Mouse (Mus musculus): ENCODE data around the gene Carmil1.

The Carmil1 gene

DNA sequence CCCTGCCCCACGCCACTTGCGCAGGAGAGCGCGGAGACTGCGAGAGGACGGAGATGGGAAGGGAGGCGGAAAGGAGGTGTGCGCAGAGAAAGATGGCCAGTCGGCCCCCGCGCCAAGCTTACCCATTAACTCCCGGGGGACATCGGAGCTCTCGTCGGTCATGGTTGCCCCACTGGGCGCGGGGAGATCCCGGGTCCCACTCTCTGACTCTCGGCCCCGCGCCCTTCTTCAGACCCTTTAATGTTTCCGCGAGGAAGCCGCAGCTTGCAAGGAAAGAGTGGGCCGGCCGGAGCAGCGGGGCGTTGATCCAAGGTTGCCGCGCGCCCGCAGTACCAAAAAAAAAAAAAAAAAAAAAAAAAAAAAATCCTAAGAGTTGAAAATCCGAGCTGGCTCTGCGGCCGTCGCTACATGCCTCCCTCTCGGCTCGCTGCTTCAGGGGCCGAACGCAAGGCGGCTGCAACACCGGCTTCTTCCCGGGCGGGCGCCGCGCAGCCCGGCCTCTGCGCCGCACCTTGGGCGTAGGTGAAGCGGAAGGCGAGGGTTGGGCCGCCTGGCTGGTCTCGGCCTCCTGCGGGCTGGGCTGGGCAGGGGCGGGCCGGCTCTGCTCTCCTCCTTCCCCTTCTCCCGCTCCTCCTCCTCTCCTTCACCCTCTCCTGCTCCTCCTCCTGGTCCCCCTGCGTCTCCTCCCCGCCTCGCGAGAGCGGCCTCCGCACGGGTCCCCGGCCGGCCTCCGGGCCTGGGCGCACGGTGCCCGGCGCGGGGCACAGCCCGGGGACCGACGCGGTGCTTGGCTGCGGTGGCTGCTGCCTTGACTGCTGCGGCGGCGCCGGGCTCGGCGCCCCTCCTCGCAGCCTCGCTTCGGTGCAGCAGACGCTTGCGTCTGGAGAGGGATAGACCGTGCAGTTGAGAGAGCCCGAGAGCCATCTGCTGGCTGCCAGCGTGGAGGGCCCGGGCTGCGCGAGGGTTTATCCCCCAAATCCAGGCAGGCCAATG, at the start of gene Carmil1:
TSS of gene Carmil1 (minus strand) at position 357 of the 993 bp plus-strand sequence.
- ATAC-seq (ENCODE audit: insufficient number of reproducible peaks, low FRiP score, low TSS enrichment), result peak; percentile 88

DNA sequence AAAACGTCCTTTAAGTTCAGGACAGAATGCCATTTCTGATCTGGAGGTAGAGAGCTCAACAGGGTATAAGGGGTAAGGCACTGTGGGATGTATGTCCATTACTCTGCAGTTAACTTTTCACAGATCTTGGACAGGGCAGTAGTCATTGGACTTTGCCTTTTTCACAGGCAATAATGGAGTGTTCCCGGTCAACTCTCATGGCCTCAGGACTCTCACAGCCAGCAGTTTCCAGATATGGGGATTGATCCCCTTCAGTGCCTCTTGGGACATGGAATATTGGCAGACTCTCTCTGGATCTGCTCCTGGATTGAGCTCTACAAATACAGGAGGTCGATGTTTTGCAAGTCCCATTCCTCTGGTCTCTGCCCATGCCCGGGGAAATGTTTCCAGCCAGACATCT, 49.5 kb upstream of the Carmil1 start:
- ATAC-seq (ENCODE audit: insufficient number of reproducible peaks, low FRiP score, low TSS enrichment), result no peak

- ATAC-seq (ENCODE audit: insufficient number of reproducible peaks, low FRiP score, low TSS enrichment), result no peak
These were observed 47.6 kb upstream of the Carmil1 start for GRCm38 (mm10) chr13:24328036-24328817.

- no peak for ATAC-seq (ENCODE audit: insufficient number of reproducible peaks, low FRiP score, low TSS enrichment)
These were observed 46.6 kb upstream of the Carmil1 start, which contains the start of gene Cmah for GRCm38 (mm10) chr13:24327201-24327600. TSS of gene Cmah (plus strand) at chr13:24327404.

DNA sequence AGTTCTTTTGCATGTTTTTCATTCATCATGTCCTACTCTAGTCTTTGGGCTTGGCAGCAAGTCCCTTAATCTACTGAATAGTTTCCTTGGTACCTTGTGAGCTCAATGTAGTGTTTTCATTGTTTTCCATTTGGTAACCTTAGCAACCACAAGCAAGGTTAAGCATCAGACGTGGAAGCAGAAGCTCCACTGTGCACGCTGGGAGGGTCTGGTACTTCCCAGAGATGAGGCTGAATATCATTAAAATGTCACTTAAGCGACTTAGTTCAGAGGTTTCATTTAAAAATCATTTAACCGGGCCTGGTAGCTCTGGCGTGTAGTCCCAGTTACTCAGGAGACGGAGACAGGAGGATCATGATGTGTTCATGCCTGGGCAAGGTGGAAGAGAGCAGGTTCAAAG, 40.7 kb upstream of the Carmil1 start:
- ATAC-seq (ENCODE audit: insufficient number of reproducible peaks, low FRiP score, low TSS enrichment), result no peak

- ATAC-seq (ENCODE audit: insufficient number of reproducible peaks, low FRiP score, low TSS enrichment), result no peak; the same call in 1 of the 2 replicates
These were observed 38.0 kb upstream of the Carmil1 start for GRCm38 (mm10) chr13:24318618-24319017.

GRCm38 (mm10) chr13:24316563-24316962, 36.0 kb upstream of the Carmil1 start:
- ATAC-seq (ENCODE audit: insufficient number of reproducible peaks, low FRiP score, low TSS enrichment), result no peak

DNA sequence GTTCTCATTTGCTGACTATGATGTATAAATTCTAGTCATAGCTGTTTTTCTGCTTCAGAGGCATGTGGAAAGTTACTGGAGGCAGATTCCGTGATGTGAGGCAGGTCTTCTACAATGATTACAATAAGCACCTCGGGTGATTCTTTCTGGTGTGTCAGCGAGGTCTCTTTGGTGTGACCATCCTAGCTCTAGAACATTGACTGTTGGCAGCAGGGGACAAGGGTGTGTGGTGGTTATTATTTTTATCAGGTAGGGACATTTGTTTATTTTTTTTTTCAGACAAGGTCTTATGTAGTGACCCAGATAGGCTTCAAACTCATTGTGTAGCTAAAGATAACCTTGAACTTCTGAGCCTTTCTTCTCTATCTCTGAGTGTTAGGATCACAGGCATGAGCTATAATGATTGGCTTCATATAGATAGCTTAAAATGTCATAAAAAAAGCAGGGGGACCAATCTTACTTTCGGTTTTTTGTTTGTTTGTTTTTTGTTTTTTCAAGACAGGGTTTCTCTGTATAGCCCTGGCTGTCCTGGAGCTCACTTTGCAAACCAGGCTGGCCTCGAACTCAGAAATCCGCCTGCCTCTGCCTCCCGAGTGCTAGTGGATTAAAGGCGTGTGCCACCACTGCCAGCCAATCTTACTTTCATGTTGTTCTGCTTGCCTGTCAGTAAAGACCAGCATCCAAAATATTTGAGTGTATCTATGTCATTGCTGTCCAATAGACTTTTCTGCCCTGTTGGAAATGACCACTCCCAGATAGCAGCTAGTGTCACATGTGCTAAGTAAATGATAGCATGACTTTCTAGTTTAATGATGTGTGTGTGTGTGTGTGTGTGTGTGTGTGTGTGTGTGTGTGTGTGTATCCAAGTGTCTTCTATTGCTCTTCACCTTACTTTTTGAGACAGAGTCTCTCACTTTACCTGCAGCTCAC, 30.7 kb upstream of the Carmil1 start:
- no peak for ATAC-seq (ENCODE audit: insufficient number of reproducible peaks, low FRiP score, low TSS enrichment)

- no peak for ATAC-seq (ENCODE audit: insufficient number of reproducible peaks, low FRiP score, low TSS enrichment)
These were observed 25.7 kb upstream of the Carmil1 start for GRCm38 (mm10) chr13:24306248-24306647.

DNA sequence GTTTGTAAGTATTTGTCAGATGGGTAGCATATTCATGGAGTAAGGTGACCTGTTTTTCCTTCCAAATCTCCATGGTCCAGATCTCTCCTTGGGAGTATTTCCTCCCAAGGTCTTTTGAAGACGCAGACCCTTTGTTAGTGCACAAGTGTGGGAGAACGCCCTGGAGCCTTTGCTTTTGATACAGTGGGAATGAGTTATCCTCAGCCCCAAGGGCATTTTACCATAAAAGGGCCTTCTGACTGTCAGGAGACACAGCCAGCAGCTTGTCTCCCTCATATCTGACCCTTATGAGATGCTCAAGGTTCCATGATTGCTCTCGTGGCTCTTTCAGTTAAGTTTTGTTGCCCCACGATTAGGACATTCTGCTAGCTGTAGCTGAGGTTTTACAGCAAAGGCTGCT, 24.9 kb upstream of the Carmil1 start:
- no peak for ATAC-seq (ENCODE audit: insufficient number of reproducible peaks, low FRiP score, low TSS enrichment)

GRCm38 (mm10) chr13:24297252-24297651, 16.7 kb upstream of the Carmil1 start:
- peak; percentile 26; the same call in 1 of the 2 replicates for ATAC-seq (ENCODE audit: insufficient number of reproducible peaks, low FRiP score, low TSS enrichment)

GRCm38 (mm10) chr13:24287381-24287780, 6.8 kb upstream of the Carmil1 start:
- ATAC-seq (ENCODE audit: insufficient number of reproducible peaks, low FRiP score, low TSS enrichment), result peak; percentile 77

DNA sequence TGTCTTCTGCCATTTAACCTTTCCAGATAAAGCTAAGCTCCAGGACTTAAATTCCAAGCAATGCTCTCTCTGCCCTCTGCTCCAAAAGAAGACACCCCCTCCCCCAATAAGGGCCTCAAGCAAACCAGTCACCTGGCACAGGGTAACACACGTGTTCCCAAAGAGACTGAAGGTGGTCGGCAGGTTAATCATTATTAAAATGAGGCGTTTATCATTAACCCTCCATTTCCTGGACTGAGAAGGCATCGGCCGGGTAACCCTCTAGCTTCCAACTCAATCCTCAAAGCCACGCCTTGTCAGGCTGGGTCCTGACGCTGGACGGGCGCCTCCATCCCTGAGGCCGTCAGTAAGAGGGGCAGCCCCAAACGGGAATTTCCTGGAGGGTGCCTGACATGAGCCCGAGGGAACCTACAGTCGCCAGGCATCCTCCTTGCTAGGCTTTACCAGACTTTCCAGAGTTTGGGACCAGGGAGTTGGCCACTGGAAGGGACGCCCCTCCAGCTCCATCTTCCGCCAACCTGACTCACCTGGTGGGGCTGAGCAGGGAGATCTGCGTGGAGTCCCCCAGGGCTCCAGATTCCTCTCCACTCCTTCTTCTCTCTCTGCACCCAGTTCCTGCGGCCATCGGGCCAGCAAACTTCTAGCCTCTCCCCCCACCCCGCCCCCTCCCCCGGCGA, 695 bp downstream of the Carmil1 start:
- no peak for ATAC-seq (ENCODE audit: insufficient number of reproducible peaks, low FRiP score, low TSS enrichment)

- no peak for ATAC-seq (ENCODE audit: insufficient number of reproducible peaks, low FRiP score, low TSS enrichment)
These were observed 1.2 kb downstream of the Carmil1 start for GRCm38 (mm10) chr13:24279407-24279761.

GRCm38 (mm10) chr13:24272740-24273377, 7.7 kb downstream of the Carmil1 start:
- ATAC-seq (ENCODE audit: insufficient number of reproducible peaks, low FRiP score, low TSS enrichment), result no peak

DNA sequence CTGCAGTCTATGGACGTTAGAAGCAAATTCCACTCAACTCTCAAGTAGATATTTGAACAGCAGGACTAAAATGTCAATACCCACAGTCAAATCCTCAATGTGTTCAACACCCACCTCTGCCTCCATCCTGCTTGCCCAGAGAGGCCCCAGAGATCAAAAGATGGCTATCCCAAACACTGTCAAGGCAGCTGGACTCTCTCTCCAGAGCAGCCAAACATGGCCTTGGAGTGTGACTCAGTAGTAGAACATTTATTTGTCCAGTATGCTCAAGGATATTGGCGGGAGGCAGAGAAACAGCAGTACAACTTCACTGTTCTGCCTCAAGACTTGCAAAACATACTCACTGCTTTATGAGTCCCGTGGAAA, 11.5 kb downstream of the Carmil1 start:
- ATAC-seq (ENCODE audit: insufficient number of reproducible peaks, low FRiP score, low TSS enrichment), result no peak

DNA sequence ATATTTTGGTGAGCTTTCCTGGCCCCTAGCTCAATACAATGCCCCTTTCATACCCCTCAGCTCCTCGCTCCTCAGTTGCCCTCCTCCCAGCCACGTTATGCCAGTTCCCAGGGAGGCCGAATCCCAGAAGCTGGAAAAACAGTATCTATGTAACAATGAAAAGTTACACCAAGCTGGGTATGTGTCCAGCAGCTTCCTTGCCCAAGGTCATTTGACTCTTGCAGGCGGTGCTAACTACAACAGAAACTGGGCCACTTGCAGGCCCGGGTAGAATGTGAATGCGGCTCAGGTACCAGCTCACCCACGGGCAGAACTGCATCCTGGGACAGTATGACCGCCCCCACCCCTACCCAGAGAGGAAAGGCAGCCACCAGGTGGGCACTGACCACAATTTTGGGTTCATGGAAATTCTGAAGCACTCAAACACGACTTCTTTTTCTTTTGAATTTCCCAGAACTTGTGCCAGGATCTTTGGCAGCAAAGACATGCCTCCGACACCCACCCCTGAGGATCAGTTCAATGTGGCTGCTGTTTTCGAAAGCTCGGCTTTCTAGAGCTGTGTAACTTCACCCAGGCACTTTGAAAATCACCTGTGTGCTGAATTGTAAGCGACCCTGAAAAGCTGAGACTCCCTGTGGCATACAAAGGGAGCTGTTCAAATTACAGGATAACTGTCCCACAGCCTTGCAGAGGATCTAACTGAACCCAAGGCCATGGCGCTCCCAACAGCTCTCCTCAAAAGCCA, 12.1 kb downstream of the Carmil1 start:
- ATAC-seq (ENCODE audit: insufficient number of reproducible peaks, low FRiP score, low TSS enrichment), result peak; percentile 40; the same call in 1 of the 2 replicates

DNA sequence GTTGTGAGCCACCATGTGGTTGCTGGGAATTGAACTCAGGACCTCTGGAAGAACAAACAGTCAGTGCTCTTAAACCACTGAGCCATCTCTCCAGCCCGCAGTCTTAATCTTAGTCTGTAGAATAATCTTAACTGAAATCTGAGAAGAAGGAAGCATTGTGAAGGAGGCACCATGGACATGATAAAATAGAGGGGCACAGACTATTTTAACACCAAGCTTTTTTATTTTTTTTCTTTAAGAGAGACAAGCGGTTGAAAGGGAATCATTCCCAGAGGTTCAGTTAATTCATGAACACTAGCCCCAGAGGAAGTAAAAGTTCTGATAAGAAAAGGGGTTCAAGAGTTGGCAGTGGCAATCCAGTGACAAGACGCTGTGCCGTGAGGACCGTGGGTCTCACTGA, 15.8 kb downstream of the Carmil1 start:
- no peak for ATAC-seq (ENCODE audit: insufficient number of reproducible peaks, low FRiP score, low TSS enrichment)

Measured in cerebellum, adult (tissue).